Mouse (Mus musculus) neural tube, embryonic 15.5 days (tissue): ENCODE results near the gene Elmo1. TPM values are rescaled to one million over a fixed set of nuclear protein-coding genes. Genes with fewer than 3 reads are reported as not detected.

Source experiments
- ATAC-seq: fragments of 200-750 bp; cut with Nextera tagmentation; 2 replicates; pipeline ENCODE4 v1.8.0; 2017; ENCODE audit warnings: mild to moderate bottlenecking, moderate TSS enrichment, moderate library complexity; ENCODE audit not compliant: low FRiP score
- H3K27ac ChIP-seq: fragments of 300-500 bp; sonication (generic); replicated peaks from 2 replicates; pipeline ENCODE4 v1.5.1; 2015; ENCODE audit warnings: mild to moderate bottlenecking, inconsistent platforms
- H3K27me3 ChIP-seq: fragments of 300-500 bp; sonication (generic); replicated peaks from 2 replicates; pipeline ENCODE4 v1.6.1; 2015; ENCODE audit warnings: inconsistent platforms
- H3K36me3 ChIP-seq: fragments of 300-500 bp; sonication (generic); 2 replicates; pipeline ENCODE4 v1.6.1; 2015; ENCODE audit warnings: inconsistent platforms
- H3K4me1 ChIP-seq: fragments of 300-500 bp; sonication (generic); 2 replicates; pipeline ENCODE4 v1.6.1; 2015; ENCODE audit warnings: inconsistent platforms
- H3K4me2 ChIP-seq: fragments of 300-500 bp; sonication (generic); 2 replicates; pipeline ENCODE4 v1.6.1; 2015; ENCODE audit warnings: inconsistent platforms, mild to moderate bottlenecking, moderate library complexity
- H3K4me3 ChIP-seq: fragments of 300-500 bp; sonication (generic); replicated peaks from 2 replicates; pipeline ENCODE4 v1.5.1; 2015; ENCODE audit warnings: mild to moderate bottlenecking, inconsistent platforms
- H3K9ac ChIP-seq: fragments of 300-500 bp; sonication (generic); replicated peaks from 2 replicates; pipeline ENCODE4 v1.6.1; 2015; ENCODE audit warnings: mild to moderate bottlenecking, inconsistent platforms
- H3K9me3 ChIP-seq: fragments of 300-500 bp; sonication (generic); replicated peaks from 2 replicates; pipeline ENCODE4 v1.6.1; 2016; ENCODE audit warnings: inconsistent platforms
- WGBS: fragments of 180-500 bp; shearing (Covaris S2); methylation state at CpG from one replicate; pipeline ENCODE4 v1.1.7; 2015; ENCODE audit warnings: mixed read lengths; 5-methylcytosine and 5-hydroxymethylcytosine counted together
- polyA plus RNA-seq: library from polyadenylated mRNA; unstranded; fragments of >200 nt; fragmentation: Nextera tagmentation; extraction: Ambion mirVana; gene quantifications from 2 replicates; pipeline ENCODE4 v1.2.1, GENCODE M21; 2015

Elmo1 gene
- polyA plus RNA-seq, 1 experiment from 2014 or later, result 42.9 TPM

DNA sequence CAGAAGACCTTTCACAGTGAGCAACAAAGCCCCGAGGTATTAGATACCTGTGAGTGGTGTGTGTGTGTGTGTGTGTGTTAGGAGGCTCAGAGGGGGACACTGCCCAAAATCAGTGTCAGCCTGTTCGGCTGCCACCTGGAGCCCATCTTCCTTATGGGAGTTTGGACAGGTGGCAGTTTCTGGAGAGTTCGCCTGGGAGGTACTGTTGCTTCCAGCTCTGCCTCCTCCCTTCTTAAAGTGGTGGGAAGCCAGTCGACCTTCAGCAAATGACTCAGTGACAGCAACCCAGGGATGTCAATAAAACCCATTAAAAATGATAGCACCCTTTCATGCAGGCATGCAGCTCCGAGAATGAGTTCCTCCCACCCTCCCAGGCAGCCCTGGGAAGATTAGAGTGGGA is 506.9 kb downstream of the Elmo1 start:
- ATAC-seq, result no peak
- Histone ChIP-seq H3K4me1 (peaks cover 5% of the 10 kb centered on the region; the same call in 1 of the 2 replicates), H3K4me2 (no peak overlapping the region), H3K27ac (no peak overlapping the region), H3K36me3 (0 out of 2 replicates have a peak, but pooled peaks cover 2% of the 10 kb centered on the region), H3K9ac (no peak overlapping the region), H3K27me3 (no peaks in the 10 kb centered on the region), H3K9me3 (no peaks in the 10 kb centered on the region), H3K4me3 (no peak overlapping the region)
- 56% methylated on average over 5 of the region's 5 CpGs for WGBS

GRCm38 (mm10) chr13:20598618-20599017 is 508.2 kb downstream of the Elmo1 start:
- Histone ChIP-seq H3K9ac (no peak overlapping the region), H3K27me3 (no peaks in the 10 kb centered on the region), H3K4me2 (no peak overlapping the region), H3K36me3 (0 out of 2 replicates have a peak, but pooled peaks cover 2% of the 10 kb centered on the region), H3K4me1 (peaks cover 5% of the 10 kb centered on the region; the same call in 1 of the 2 replicates), H3K27ac (no peak overlapping the region), H3K9me3 (no peaks in the 10 kb centered on the region), H3K4me3 (no peak overlapping the region)
- WGBS, result 93% methylated on average over 3 of the region's 3 CpGs
- ATAC-seq, result no peak

- 22% methylated on average over 6 of the region's 6 CpGs for WGBS
- no peak overlapping the region for H3K4me2 ChIP-seq
- no peak overlapping the region for H3K27ac ChIP-seq
- H3K4me1 ChIP-seq, result peaks cover 5% of the 10 kb centered on the region; the same call in 1 of the 2 replicates
- ATAC-seq, result no peak
- H3K27me3 ChIP-seq, result no peaks in the 10 kb centered on the region
- H3K4me3 ChIP-seq, result no peak overlapping the region
- H3K9me3 ChIP-seq, result no peaks in the 10 kb centered on the region
- no peak overlapping the region for H3K9ac ChIP-seq
- H3K36me3 ChIP-seq, result peaks cover 2% of the 10 kb centered on the region; the same call in 1 of the 2 replicates
These were observed 509.9 kb downstream of the Elmo1 start for GRCm38 (mm10) chr13:20600246-20600645.

DNA sequence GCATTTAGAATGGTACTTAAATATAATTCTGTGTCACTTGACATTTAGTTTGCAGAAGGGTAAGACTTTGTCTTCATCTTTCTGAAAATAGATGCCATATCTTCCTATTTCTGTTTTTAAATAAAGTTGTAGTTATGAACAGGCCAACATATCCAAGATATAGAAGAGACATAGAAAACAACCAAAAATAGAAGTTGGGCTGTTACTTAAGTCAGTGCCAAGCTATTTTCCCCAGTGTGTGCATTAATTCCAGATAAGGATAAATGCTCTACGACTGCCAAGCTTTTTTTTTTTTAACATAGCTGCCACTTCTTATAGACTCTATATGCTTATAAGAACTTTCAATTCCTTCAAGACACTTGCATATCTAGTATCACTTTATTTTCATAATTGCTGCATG is 511.0 kb downstream of the Elmo1 start:
- peaks cover 5% of the 10 kb centered on the region; the same call in 1 of the 2 replicates for H3K4me1 ChIP-seq
- no peaks in the 10 kb centered on the region for H3K9me3 ChIP-seq
- no peak for ATAC-seq
- no peaks in the 10 kb centered on the region for H3K27me3 ChIP-seq
- H3K9ac ChIP-seq, result no peak overlapping the region
- H3K4me3 ChIP-seq, result no peak overlapping the region
- H3K4me2 ChIP-seq, result no peak overlapping the region
- peaks cover 7% of the 10 kb centered on the region; the same call in 1 of the 2 replicates for H3K36me3 ChIP-seq
- 88% methylated on average over 1 of the region's 1 CpGs for WGBS
- no peak overlapping the region for H3K27ac ChIP-seq

- no peak for ATAC-seq
- peaks cover 10% of the 10 kb centered on the region; the same call in 1 of the 2 replicates for H3K36me3 ChIP-seq
- no peaks in the 10 kb centered on the region for H3K9me3 ChIP-seq
- 81% methylated on average over 3 of the region's 3 CpGs for WGBS
- H3K4me3 ChIP-seq, result no peak overlapping the region
- H3K9ac ChIP-seq, result no peak overlapping the region
- no peak overlapping the region for H3K4me2 ChIP-seq
- H3K27ac ChIP-seq, result no peak overlapping the region
- H3K27me3 ChIP-seq, result no peaks in the 10 kb centered on the region
- peaks cover 13% of the 10 kb centered on the region; the same call in 1 of the 2 replicates for H3K4me1 ChIP-seq
These were observed 516.5 kb downstream of the Elmo1 start for GRCm38 (mm10) chr13:20606891-20607290.

GRCm38 (mm10) chr13:20609003-20609688 is 518.8 kb downstream of the Elmo1 start:
- H3K4me1 ChIP-seq, result peaks cover 13% of the 10 kb centered on the region; the same call in 1 of the 2 replicates
- H3K36me3 ChIP-seq, result peaks cover 10% of the 10 kb centered on the region; the same call in 1 of the 2 replicates
- WGBS, result 35% methylated on average over 3 of the region's 3 CpGs
- H3K4me3 ChIP-seq, result no peak overlapping the region
- no peak overlapping the region for H3K4me2 ChIP-seq
- no peaks in the 10 kb centered on the region for H3K9me3 ChIP-seq
- peak; percentile 67 for ATAC-seq
- no peak overlapping the region for H3K9ac ChIP-seq
- no peak overlapping the region; the same call in 1 of the 2 replicates for H3K27ac ChIP-seq
- no peaks in the 10 kb centered on the region for H3K27me3 ChIP-seq

- H3K4me1 ChIP-seq, result peaks cover 9% of the 10 kb centered on the region; the same call in 1 of the 2 replicates
- H3K4me3 ChIP-seq, result no peak overlapping the region
- no peak overlapping the region for H3K9ac ChIP-seq
- H3K36me3 ChIP-seq, result no peaks in the 10 kb centered on the region
- 34% methylated on average over 10 of the region's 10 CpGs for WGBS
- H3K27ac ChIP-seq, result no peak overlapping the region; the same call in 1 of the 2 replicates
- peak; percentile 60 for ATAC-seq
- H3K9me3 ChIP-seq, result no peaks in the 10 kb centered on the region
- no peak overlapping the region for H3K4me2 ChIP-seq
- H3K27me3 ChIP-seq, result no peaks in the 10 kb centered on the region
These were observed 525.4 kb downstream of the Elmo1 start for GRCm38 (mm10) chr13:20615596-20616469.

GRCm38 (mm10) chr13:20619946-20620345 is 529.5 kb downstream of the Elmo1 start:
- WGBS, result 91% methylated on average over 5 of the region's 5 CpGs
- H3K27ac ChIP-seq, result no peak overlapping the region
- H3K4me3 ChIP-seq, result no peak overlapping the region
- no peak overlapping the region for H3K9ac ChIP-seq
- no peak overlapping the region for H3K4me2 ChIP-seq
- H3K9me3 ChIP-seq, result no peaks in the 10 kb centered on the region
- peaks cover 9% of the 10 kb centered on the region; the same call in 1 of the 2 replicates for H3K4me1 ChIP-seq
- no peaks in the 10 kb centered on the region for H3K36me3 ChIP-seq
- no peaks in the 10 kb centered on the region for H3K27me3 ChIP-seq
- ATAC-seq, result no peak

DNA sequence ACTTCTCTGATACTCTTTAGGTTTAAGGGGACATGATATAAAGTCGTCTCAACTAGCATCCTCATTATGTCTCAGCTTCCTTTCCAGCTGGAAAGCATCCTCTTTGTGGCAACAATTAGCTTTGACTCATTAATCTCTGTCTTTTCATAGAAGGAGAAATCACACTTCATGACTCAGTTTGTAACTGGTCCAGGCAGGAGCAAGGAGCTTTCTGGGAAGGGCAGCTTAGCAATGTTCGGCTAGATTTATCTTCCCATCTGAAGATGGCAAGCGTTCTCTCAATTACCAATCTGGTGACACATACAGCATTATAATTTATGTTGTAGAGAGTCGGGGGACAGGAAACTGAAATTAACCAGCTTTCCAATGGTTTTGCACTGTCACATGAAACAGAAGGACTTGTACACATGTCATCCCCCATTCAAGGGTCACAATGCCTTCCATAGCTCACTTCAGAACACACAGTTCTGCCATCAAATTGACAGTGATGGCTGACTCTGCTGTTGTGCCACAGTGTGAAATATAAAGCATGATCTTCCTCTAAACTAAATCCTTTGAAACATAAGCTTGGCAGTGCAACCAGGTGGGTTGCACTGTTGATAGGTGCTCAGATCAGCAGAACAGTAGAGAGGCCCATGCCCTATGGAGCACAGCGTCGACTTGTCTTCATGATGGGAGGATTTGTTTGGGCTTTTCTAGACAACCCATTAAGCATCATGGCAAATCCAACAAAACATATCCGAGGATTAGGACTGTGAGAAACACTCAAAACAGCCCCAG is 532.9 kb downstream of the Elmo1 start:
- no peak overlapping the region for H3K9ac ChIP-seq
- H3K27ac ChIP-seq, result no peak overlapping the region
- H3K4me3 ChIP-seq, result no peak overlapping the region
- ATAC-seq, result no peak
- 68% methylated on average over 7 of the region's 7 CpGs for WGBS
- H3K4me1 ChIP-seq, result no peaks in the 10 kb centered on the region
- no peaks in the 10 kb centered on the region for H3K27me3 ChIP-seq
- H3K4me2 ChIP-seq, result no peak overlapping the region
- no peaks in the 10 kb centered on the region for H3K36me3 ChIP-seq
- no peaks in the 10 kb centered on the region for H3K9me3 ChIP-seq

DNA sequence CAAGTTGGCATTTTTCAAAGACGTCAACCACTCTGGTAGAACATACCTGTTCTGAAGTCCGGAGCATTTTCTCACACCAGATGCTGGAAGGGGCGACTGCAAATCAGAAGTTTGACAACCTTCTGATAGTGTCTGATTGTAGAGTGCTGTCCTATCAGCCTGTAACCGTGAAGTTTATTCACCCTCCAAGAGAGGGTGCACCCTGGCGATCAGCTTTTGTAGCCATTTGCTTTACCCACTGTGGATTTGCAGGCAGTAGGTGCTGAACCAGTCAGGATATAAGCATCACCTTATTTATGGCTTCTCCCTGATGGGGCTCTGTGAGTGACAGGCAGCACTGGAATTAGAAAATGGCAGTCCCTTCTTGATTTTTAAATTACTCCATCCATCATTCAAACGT is 537.4 kb downstream of the Elmo1 start:
- H3K4me3 ChIP-seq, result no peak overlapping the region
- ATAC-seq, result no peak
- no peak overlapping the region for H3K4me2 ChIP-seq
- no peak overlapping the region for H3K9ac ChIP-seq
- H3K27me3 ChIP-seq, result no peaks in the 10 kb centered on the region
- no peaks in the 10 kb centered on the region for H3K36me3 ChIP-seq
- H3K27ac ChIP-seq, result no peak overlapping the region
- H3K4me1 ChIP-seq, result no peaks in the 10 kb centered on the region
- WGBS, result 84% methylated on average over 6 of the region's 6 CpGs
- H3K9me3 ChIP-seq, result no peaks in the 10 kb centered on the region

- 84% methylated on average over 5 of the region's 5 CpGs for WGBS
- no peak for ATAC-seq
- H3K36me3 ChIP-seq, result no peaks in the 10 kb centered on the region
- no peak overlapping the region for H3K27ac ChIP-seq
- H3K27me3 ChIP-seq, result no peaks in the 10 kb centered on the region
- no peaks in the 10 kb centered on the region for H3K4me1 ChIP-seq
- H3K4me3 ChIP-seq, result no peak overlapping the region
- no peaks in the 10 kb centered on the region for H3K9me3 ChIP-seq
- no peak overlapping the region for H3K4me2 ChIP-seq
- no peak overlapping the region for H3K9ac ChIP-seq
These were observed 542.1 kb downstream of the Elmo1 start for GRCm38 (mm10) chr13:20632477-20632876.
